Mouse (Mus musculus) embryonic facial prominence, embryonic 15.5 days (tissue): ENCODE results near the gene Isg20. TPM values are rescaled to one million over a fixed set of nuclear protein-coding genes. Genes with fewer than 3 reads are reported as not detected.

Experiments
- ATAC-seq: fragments of 200-750 bp; cut with Nextera tagmentation; 2 replicates; pipeline ENCODE4 v1.8.0; 2017; ENCODE audit warnings: low read depth, moderate TSS enrichment; ENCODE audit not compliant: insufficient number of reproducible peaks, low FRiP score, low TSS enrichment
- H3K27ac ChIP-seq: fragments of 300-500 bp; sonication (generic); replicated peaks from 2 replicates; pipeline ENCODE4 v1.5.1; 2015; ENCODE audit warnings: mild to moderate bottlenecking, inconsistent platforms
- H3K27me3 ChIP-seq: fragments of 300-500 bp; sonication (generic); 2 replicates; pipeline ENCODE4 v1.6.1; 2015; ENCODE audit warnings: inconsistent platforms
- H3K36me3 ChIP-seq: fragments of 300-500 bp; sonication (generic); 2 replicates; pipeline ENCODE4 v1.6.1; 2015; ENCODE audit warnings: mild to moderate bottlenecking, inconsistent platforms
- H3K4me1 ChIP-seq: fragments of 300-500 bp; sonication (generic); 2 replicates; pipeline ENCODE4 v1.6.1; 2015; ENCODE audit warnings: inconsistent platforms
- H3K4me2 ChIP-seq: fragments of 300-500 bp; sonication (generic); replicated peaks from 2 replicates; pipeline ENCODE4 v1.6.1; 2015; ENCODE audit warnings: mild to moderate bottlenecking, inconsistent platforms
- H3K4me3 ChIP-seq: fragments of 300-500 bp; sonication (generic); replicated peaks from 2 replicates; pipeline ENCODE4 v1.5.1; 2015; ENCODE audit warnings: mild to moderate bottlenecking, inconsistent platforms
- H3K9ac ChIP-seq: fragments of 300-500 bp; sonication (generic); 2 replicates; pipeline ENCODE4 v1.6.1; 2015; ENCODE audit warnings: inconsistent platforms
- H3K9me3 ChIP-seq: fragments of 300-500 bp; sonication (generic); replicated peaks from 2 replicates; pipeline ENCODE4 v1.6.1; 2016; ENCODE audit warnings: inconsistent platforms
- WGBS: fragments of 180-500 bp; shearing (Covaris S2); methylation state at CpG from one replicate; pipeline ENCODE4 v1.1.7; 2015; 5-methylcytosine and 5-hydroxymethylcytosine counted together
- polyA plus RNA-seq: library from polyadenylated mRNA; unstranded; fragments of >200 nt; fragmentation: Nextera tagmentation; extraction: Ambion mirVana; gene quantifications from 2 replicates; pipeline ENCODE4 v1.2.1, GENCODE M21; 2015

The Isg20 gene
- polyA plus RNA-seq, 1 experiment from 2014 or later: 6.5 TPM

GRCm38 (mm10) chr7:78884139-78884538 is 29.1 kb upstream of the Isg20 start:
- H3K4me1 ChIP-seq: peaks cover 17% of the 10 kb centered on the region
- H3K27me3 ChIP-seq: peaks cover 63% of the 10 kb centered on the region
- no peak overlapping the region for H3K27ac ChIP-seq
- H3K9ac ChIP-seq: no peak overlapping the region
- no peak overlapping the region for H3K4me2 ChIP-seq
- H3K9me3 ChIP-seq: no peaks in the 10 kb centered on the region
- H3K36me3 ChIP-seq: no peaks in the 10 kb centered on the region
- no peak overlapping the region for H3K4me3 ChIP-seq
- ATAC-seq: no peak
- WGBS: 8% methylated on average over 6 of the region's 6 CpGs

- Histone ChIP-seq H3K9me3 (no peaks in the 10 kb centered on the region), H3K27me3 (peaks cover 72% of the 10 kb centered on the region), H3K27ac (no peak overlapping the region), H3K36me3 (no peaks in the 10 kb centered on the region), H3K4me2 (no peak overlapping the region), H3K9ac (no peak overlapping the region), H3K4me3 (no peak overlapping the region), H3K4me1 (peaks cover 17% of the 10 kb centered on the region)
- ATAC-seq: no peak
- 81% methylated on average over 5 of the region's 5 CpGs for WGBS
Measured at GRCm38 (mm10) chr7:78885404-78885803, 27.8 kb upstream of the Isg20 start.

DNA sequence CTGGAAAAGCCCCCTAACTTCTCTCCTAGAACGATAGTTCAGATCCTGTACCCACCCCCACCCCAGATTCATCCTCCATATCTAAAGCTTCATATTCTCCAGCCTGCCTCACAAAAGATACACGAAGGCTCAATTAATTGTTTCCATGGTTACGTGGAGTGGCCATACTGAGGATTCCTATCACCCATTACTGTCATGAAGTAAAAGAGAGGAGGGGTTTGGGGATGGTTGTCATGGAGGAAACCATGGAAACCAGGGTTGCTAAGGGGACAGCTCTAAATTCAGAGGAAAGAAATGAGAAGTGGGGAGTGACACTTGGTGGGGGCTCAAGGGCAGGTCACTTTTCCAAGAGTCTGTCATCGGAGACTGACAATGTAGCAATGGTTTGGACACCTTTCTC is 26.7 kb upstream of the Isg20 start:
- Histone ChIP-seq H3K36me3 (no peaks in the 10 kb centered on the region), H3K4me2 (no peak overlapping the region), H3K4me1 (peaks cover 17% of the 10 kb centered on the region), H3K9ac (no peak overlapping the region), H3K27ac (no peak overlapping the region), H3K9me3 (no peaks in the 10 kb centered on the region), H3K27me3 (peaks cover 65% of the 10 kb centered on the region), H3K4me3 (no peak overlapping the region)
- no peak for ATAC-seq
- WGBS: 78% methylated on average over 4 of the region's 4 CpGs

DNA sequence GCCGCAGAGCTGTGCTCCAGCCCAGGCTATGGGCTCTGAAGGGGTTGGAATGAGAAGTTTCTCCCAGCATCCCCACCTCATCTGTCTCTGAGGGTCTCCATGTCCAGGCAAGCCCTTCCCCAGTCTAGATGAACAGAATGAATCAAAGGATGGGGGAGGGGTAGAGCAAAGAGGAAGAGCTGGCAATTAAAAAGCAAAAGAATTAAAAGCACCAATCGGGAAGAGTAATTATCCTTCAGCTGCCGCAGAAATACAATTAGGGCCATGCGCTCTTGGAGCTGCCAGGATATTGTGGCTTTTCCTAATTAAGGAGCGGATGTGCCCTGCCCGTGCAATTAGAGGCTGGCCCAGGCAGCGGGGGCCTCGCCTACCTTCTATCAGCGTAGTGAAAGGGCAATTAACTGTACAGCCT is 25.8 kb upstream of the Isg20 start:
- 29% methylated on average over 9 of the region's 9 CpGs for WGBS
- H3K9ac ChIP-seq: no peak overlapping the region

GRCm38 (mm10) chr7:78890641-78891040 is 22.6 kb upstream of the Isg20 start:
- H3K9me3 ChIP-seq: no peaks in the 10 kb centered on the region
- H3K27me3 ChIP-seq: peaks cover 30% of the 10 kb centered on the region
- H3K36me3 ChIP-seq: no peaks in the 10 kb centered on the region
- 3% methylated on average over 16 of the region's 16 CpGs for WGBS
- peaks cover 9% of the 10 kb centered on the region; the same call in 1 of the 2 replicates for H3K4me1 ChIP-seq
- H3K4me3 ChIP-seq: no peak overlapping the region
- ATAC-seq: no peak
- no peak overlapping the region for H3K4me2 ChIP-seq
- no peak overlapping the region for H3K9ac ChIP-seq
- no peak overlapping the region for H3K27ac ChIP-seq

More for the DNA sequence above, 25.8 kb upstream of the Isg20 start:
- ATAC-seq: no peak
- Histone ChIP-seq H3K4me1 (peaks cover 15% of the 10 kb centered on the region), H3K36me3 (no peaks in the 10 kb centered on the region), H3K27ac (no peak overlapping the region), H3K27me3 (peaks cover 57% of the 10 kb centered on the region), H3K9me3 (no peaks in the 10 kb centered on the region), H3K4me2 (no peak overlapping the region), H3K4me3 (no peak overlapping the region)

- Histone ChIP-seq H3K27me3 (peaks cover 9% of the 10 kb centered on the region), H3K27ac (no peak overlapping the region), H3K9ac (no peak overlapping the region), H3K4me2 (no peak overlapping the region), H3K36me3 (no peaks in the 10 kb centered on the region), H3K4me3 (no peak overlapping the region), H3K4me1 (peaks cover 21% of the 10 kb centered on the region), H3K9me3 (no peaks in the 10 kb centered on the region)
- 84% methylated on average over 10 of the region's 10 CpGs for WGBS
- no peak for ATAC-seq
Measured at GRCm38 (mm10) chr7:78893917-78894316, 19.3 kb upstream of the Isg20 start.

- ATAC-seq: no peak
- H3K9ac ChIP-seq: no peak overlapping the region
- H3K4me3 ChIP-seq: peak overlapping the region; percentile 99
- H3K9me3 ChIP-seq: no peaks in the 10 kb centered on the region
- peaks cover 21% of the 10 kb centered on the region for H3K4me1 ChIP-seq
- H3K4me2 ChIP-seq: peak overlapping the region; percentile 82
- WGBS: 50% methylated on average over 13 of the region's 13 CpGs
- peak overlapping the region; percentile 55; the same call in 1 of the 2 replicates for H3K27ac ChIP-seq
- H3K27me3 ChIP-seq: peaks cover 2% of the 10 kb centered on the region
- no peaks in the 10 kb centered on the region for H3K36me3 ChIP-seq
Measured at GRCm38 (mm10) chr7:78895021-78895652, 18.1 kb upstream of the Isg20 start.

DNA sequence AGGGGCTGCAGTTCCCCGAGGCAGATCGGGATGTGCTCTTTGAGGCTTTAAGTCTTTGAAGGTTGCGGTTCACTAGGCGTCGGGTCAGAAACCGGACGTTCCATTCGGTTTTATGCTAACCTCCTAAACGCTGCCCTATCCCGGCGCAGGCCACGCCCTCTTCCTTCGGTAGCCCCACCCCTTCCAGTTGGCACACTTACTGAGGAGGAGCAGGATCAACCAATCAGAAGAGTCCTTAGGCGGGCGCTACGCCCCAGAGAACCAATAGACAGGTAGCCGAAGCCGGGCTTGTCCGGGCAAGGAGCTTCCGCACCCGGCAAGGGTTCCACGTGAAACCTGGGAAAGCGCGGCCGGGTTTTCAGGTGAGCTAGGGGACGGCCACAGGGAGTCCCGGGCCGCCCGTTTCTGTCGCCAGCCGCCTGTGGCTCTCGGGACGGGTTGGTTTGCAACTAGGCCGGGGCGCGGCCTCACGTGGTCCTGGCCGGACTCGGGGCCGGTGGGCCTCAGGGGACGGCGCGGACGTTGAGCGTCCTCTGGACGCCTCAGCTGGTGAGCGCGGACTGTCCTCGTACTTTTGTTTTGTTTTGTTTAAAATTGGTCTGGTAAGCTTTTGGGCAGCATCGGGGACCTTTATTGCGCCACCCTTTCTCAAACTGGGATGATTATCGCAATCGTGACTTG is 17.4 kb upstream of the Isg20 start, which contains the start of gene Aen:
Gene Aen, plus strand, starts transcription at position 202 of the 681 bp plus-strand sequence.
- H3K27me3 ChIP-seq: no peaks in the 10 kb centered on the region
- H3K27ac ChIP-seq: peak within 1 kb of the TSS; percentile 55; the same call in 1 of the 2 replicates
- H3K4me3 ChIP-seq: peak within 1 kb of the TSS; percentile 99
- H3K4me2 ChIP-seq: peak within 1 kb of the TSS; percentile 82
- under 1% methylated on average over 53 of the region's 53 CpGs for WGBS
- H3K36me3 ChIP-seq: no peaks in the 10 kb centered on the region
- peak; percentile 96 for ATAC-seq
- peaks cover 21% of the 10 kb centered on the region for H3K4me1 ChIP-seq
- H3K9ac ChIP-seq: peak within 1 kb of the TSS; percentile 73
- no peaks in the 10 kb centered on the region for H3K9me3 ChIP-seq

DNA sequence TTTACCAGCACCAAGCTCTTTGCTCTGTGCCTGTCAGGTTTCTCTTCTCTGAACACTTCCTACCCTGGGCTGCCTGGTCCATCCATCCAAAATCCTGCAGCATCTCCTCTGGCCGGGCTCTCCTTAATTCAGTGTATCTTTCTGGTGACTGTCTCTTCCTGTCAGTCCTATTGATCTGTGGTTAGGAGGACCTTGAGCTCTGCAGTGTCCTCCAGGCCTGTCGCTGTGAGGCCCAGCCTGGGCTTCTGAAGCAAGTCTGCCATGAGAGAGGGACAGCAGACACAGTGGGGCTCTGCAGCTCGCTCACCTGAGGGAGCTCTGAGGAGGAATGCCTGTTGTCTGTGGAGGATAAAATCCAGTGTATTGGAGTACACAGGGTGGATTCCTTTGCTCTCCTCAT is 15.7 kb upstream of the Isg20 start:
- no peaks in the 10 kb centered on the region for H3K9me3 ChIP-seq
- no peak for ATAC-seq
- no peaks in the 10 kb centered on the region for H3K27me3 ChIP-seq
- no peak overlapping the region for H3K27ac ChIP-seq
- H3K9ac ChIP-seq: no peak overlapping the region
- no peak overlapping the region for H3K4me3 ChIP-seq
- H3K36me3 ChIP-seq: peaks cover 9% of the 10 kb centered on the region
- peaks cover 21% of the 10 kb centered on the region for H3K4me1 ChIP-seq
- WGBS: 89% methylated on average over 3 of the region's 3 CpGs
- no peak overlapping the region for H3K4me2 ChIP-seq

DNA sequence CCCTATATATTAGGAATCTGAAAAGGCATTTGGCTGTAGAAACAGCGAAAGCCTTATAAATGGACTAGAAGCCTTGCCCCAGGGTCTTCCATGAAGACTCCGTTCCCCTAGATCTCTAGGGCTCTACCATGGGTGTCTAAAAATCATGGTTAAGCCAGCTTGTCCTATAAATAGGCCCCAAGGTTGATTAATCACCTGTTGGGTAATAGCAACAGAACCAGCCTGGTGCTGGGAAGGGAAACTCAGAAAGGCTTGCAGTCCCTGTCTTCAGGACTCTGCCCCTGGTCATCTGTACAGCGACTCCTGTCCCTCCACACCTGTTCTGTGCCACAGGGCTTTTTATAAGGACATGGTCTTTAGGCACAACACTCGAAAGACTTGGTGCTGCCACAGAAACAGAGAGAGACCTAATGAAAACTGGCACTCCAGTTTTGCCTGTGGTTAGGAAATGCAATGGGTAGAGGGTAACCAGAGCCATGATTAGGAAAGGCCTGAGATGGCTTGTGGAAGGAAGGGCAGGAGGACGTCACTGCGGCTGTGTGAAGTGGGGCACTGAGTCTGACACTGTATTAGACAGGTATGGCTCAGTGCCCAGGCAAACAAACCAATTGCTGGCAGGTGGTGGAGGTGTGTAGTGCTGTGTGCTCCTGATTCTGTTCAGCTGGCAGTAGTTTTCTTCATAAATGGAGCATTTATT is 9.9 kb upstream of the Isg20 start:
- Histone ChIP-seq H3K9ac (no peak overlapping the region), H3K27ac (no peak overlapping the region), H3K4me1 (no peaks in the 10 kb centered on the region), H3K4me3 (no peak overlapping the region), H3K36me3 (peaks cover 39% of the 10 kb centered on the region), H3K27me3 (no peaks in the 10 kb centered on the region), H3K4me2 (no peak overlapping the region), H3K9me3 (no peaks in the 10 kb centered on the region)
- no peak for ATAC-seq
- WGBS: 86% methylated on average over 6 of the region's 6 CpGs

GRCm38 (mm10) chr7:78904175-78904574 is 9.0 kb upstream of the Isg20 start:
- no peak for ATAC-seq

More at GRCm38 (mm10) chr7:78904175-78904574, 9.0 kb upstream of the Isg20 start:
- H3K9ac ChIP-seq: no peak overlapping the region
- 70% methylated on average over 2 of the region's 2 CpGs for WGBS
- H3K9me3 ChIP-seq: no peaks in the 10 kb centered on the region
- H3K4me1 ChIP-seq: no peaks in the 10 kb centered on the region
- H3K27me3 ChIP-seq: no peaks in the 10 kb centered on the region
- H3K4me3 ChIP-seq: no peak overlapping the region
- no peak overlapping the region for H3K4me2 ChIP-seq
- peaks cover 39% of the 10 kb centered on the region for H3K36me3 ChIP-seq
- H3K27ac ChIP-seq: no peak overlapping the region
